Mouse (Mus musculus): ENCODE results near the gene Gtf2h4.
A peak's percentile ranks its signal among the peaks of the same experiment; 100 is the strongest.

Gtf2h4 gene

GRCm38 (mm10) chr17:35638475-35639190 lies 34.9 kb downstream of the Gtf2h4 start:
- DNase-seq (ENCODE audit: low spot score) = no peak

DNA sequence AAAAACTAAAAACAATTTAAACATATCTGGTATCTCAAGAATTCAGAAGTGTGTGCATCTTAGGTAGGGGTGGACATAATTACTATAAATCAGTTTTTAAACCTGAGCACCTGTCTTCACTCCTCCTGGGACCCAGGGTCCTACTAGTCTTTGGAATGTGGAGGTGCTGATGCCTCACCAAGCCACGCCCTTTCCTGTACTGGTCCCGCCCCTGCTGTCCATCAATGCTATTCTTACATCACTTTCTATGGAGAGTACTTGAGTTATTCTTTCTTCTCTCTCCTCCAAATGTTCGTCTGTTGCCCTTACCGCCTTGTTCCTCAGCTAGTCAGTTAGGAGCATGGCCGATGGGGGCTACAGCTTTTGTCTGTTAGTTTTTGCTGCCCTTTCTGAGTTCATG lies 37.2 kb downstream of the Gtf2h4 start:
- peak; percentile 23 for DNase-seq (ENCODE audit: low spot score)

DNA sequence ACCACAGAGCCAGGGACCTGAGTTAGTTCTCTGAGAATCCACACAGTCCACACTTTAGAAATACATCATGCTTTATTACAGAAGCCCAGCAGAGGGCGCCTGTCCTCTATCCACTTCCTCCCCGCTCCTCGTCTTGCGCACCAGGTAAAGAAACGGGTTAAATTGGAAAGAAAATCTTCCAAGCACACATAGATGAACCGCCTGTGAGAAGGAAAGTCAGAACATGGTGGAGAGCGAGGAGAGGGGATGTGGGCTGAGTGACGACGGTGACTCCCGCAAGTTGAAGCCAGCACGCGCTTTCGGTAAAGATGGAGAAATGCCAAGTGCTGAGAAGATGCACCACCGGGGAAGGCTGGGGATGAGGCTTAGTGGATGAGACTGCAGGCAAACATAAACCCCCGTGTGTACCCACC lies 37.8 kb downstream of the Gtf2h4 start:
- peak; percentile 79 for DNase-seq (ENCODE audit: low spot score)

GRCm38 (mm10) chr17:35635202-35635601 lies 38.3 kb downstream of the Gtf2h4 start:
- DNase-seq (ENCODE audit: low spot score) = no peak

- DNase-seq (ENCODE audit: low spot score) = peak; percentile 20
Observed at GRCm38 (mm10) chr17:35633992-35634391, 39.5 kb downstream of the Gtf2h4 start.

GRCm38 (mm10) chr17:35626537-35626936 lies 47.0 kb downstream of the Gtf2h4 start, which contains the start of gene Gm9573:
Gene Gm9573 (minus strand): TSS chr17:35626637.
- DNase-seq (ENCODE audit: low spot score) = no peak

Data from adipocyte (in vitro differentiated cells).